Mouse (Mus musculus) layer of hippocampus, adult 9-10 months (tissue): ENCODE data around the gene Hmg20b.

Experiments
- DNase-seq: peaks from one replicate; pipeline ENCODE4 v3.0.0; 2022; ENCODE audit warnings: low spot score

The Hmg20b gene

DNA sequence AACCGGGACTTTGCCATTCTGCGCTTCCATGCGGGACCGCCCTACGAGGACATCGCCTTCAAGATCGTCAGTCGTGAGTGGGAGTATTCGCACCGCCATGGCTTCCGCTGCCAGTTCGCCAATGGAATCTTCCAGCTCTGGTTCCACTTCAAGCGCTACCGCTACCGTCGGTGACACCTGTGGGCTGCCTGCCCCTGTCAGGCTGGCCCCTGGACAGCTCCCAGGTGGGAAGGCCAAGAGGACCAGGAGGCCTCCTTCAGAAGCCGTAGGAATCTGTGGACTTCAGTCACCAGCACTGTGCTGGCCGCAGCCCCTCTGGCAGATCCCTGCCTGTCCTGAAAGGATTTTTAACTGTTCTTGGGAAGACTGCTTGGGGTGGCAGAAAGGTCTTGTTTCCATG is 24.5 kb downstream of the Hmg20b start:
- DNase-seq, result no peak

DNA sequence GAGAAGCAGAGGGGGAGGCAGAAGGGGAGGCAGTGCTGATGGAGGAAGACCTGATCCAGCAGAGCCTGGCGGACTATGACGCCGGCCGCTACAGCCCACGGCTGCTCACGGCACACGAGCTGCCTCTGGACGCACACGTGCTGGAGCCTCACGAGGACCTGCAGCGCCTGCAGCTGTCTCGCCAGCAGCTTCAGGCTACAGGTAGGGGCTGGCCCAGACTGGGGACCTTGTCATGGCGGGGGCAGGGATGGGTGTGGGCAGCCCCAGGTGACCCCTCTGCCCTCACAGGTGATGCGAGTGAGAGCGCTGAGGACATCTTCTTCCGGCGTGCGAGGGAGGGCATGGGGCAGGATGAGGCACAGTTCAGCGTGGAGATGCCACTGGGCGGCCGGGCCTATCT is 25.1 kb downstream of the Hmg20b start:
- DNase-seq, result no peak

DNA sequence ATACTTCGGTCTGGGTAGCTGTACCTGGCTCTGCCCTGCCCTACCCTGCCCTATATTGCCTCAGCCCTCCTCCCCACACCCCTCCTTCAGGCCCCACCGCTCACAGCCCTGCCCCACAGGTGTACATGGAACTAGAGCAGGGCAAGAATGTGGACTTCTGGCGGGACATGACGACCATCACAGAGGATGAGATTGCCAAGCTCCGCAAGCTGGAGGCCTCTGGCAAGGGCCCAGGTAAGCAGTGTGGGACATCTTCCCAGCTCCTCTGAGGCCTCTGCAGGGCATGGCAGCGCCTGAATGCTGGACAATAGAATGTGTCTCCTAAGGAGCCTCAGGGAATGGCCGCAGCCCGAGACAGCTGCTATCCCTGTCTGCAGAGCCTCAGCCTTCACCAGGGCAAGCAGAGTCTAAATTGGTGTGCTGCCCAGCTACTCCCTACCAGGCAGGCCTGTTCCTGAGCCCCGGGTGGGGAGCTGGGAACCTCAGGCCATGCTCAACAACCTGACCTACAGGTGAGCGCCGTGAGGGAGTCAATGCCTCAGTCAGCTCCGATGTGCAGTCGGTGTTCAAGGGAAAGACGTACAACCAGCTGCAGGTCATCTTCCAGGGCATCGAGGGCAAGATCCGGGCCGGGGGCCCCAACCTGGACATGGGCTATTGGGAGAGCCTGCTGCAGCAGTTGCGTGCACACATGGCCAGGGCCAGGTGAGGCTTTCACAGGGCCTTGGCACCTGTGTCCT is 26.3 kb downstream of the Hmg20b start:
- no peak for DNase-seq

DNA sequence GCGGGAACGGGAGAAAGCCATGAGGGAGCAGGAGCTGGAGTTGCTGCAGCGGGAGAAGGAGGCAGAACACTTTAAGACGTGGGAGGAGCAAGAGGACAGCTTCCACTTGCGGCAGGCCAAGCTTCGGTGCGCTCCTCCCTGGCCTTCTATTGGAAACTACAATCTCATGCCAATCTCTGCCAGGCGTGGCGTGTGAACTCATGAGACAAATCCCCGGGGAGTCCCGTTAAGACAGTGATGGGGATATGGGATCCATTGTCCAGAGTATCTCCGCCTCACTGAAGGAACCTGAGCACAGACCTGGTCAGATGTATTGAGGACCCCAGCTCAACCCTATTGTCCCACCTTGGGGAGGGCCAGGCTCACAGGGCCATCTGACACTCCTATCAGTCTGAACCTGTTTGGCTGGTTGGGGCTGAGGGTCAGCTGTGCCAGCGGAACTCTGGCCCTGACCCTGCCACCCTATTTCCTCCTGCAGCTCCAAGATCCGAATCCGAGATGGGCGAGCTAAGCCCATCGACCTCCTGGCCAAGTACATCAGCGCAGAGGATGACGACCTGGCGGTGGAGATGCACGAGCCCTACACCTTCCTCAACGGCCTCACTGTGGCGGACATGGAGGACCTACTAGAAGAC is 27.0 kb downstream of the Hmg20b start:
- no peak for DNase-seq

- DNase-seq, result no peak
These were observed 27.8 kb downstream of the Hmg20b start for GRCm38 (mm10) chr10:81322444-81322843.

DNA sequence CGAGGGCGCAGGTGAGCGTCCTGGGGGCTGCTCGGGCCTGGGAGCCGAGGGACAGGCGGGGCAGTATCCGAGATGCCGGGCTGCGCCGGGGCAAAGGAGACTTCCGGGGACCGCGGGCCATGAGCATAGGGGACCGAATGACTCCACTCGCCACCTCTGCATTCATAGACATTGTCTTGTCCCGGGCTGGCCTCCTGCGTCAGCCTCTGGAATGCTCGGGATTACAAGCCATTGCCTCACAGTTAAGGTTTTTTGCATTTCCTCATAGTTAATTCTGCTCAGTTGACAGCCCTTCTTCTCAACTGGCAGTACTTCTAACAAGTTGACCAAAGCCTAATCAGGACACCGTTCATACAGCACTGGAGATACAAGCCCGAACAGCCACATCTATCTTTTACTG is 28.8 kb downstream of the Hmg20b start:
- no peak for DNase-seq

- peak; percentile 98 for DNase-seq
These were observed 29.5 kb downstream of the Hmg20b start, which contains the start of gene Cactin for GRCm38 (mm10) chr10:81320550-81321347. Cactin (plus strand) TSS chr10:81321103.

DNA sequence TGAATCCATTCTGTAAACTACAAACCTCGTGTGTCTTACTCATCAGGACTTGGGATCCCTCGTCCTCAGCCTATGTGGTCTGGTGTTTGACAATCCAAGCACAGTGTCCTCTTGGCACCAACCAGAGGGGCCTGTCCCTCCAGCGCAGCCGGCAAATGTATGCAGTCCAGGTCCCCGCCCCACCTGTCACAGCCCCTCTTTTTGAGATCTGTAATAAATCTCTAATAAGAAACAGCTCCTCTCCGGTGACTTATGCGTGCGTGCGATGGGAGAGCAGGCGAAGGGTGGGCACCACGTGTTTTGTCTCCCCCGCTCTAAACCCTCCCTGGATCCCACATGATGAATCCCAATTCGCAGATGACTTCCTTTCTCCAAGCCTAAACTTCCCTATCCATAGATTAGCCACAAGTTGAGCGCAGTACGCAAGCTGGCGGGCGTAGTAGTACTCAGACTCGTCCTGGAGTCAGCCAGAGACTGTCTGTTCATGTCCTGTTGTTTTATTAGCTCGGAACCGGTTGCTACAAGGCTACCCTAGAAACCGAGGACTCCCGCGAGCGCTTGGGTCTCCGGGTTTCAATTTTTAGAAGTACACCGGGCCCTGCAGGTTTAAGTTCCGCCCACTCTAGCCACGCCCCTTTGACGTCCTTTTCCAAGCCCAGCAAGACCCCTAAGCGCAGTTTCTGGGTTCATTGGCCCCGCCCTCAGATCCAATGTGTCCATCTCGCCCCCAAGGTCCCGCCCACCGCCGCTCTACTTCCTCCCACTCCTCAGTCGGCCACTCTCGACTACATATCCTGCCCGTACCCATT is 30.3 kb downstream of the Hmg20b start:
- no peak for DNase-seq

GRCm38 (mm10) chr10:81319330-81319699 is 31.0 kb downstream of the Hmg20b start:
- no peak for DNase-seq

GRCm38 (mm10) chr10:81318589-81319329 is 31.5 kb downstream of the Hmg20b start:
- no peak for DNase-seq

- DNase-seq, result no peak
These were observed 33.0 kb downstream of the Hmg20b start for GRCm38 (mm10) chr10:81317273-81317672.

DNA sequence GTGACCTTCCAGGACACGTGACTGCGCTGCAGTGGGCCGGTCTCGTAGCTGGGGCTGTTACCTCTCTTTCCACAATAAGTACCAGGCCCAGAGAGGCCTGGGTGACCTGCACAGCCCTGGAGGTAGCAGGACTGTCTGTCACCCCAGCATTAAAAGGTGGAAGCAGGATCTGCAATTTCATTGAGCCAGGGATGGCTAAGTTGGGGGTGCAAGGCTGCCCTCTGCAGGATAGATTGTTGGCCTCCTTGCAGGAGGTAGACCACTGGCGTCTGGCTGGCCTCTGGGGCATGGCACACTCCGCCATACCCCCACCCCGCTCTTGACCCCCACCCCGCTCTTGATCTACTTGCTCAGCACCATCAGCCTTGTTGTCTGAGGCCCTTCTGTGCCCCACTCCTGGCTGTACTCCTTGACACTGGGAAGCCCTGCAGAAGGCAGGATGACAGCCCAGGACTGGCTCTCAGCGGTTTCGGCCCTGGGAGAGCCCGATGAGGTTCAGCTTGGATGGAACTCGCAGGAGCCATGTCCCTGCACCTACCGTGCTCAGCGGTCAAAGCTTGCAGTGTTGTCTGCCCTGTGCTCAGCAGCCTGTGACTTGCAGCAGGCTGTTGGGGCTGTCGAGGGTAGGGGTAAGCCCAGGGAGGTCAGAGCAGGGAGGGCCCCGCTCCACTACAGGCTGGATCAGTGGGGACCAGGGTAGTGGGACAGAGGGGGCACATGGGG is 33.8 kb downstream of the Hmg20b start:
- no peak for DNase-seq

GRCm38 (mm10) chr10:81315587-81315986 is 34.7 kb downstream of the Hmg20b start:
- DNase-seq, result no peak

DNA sequence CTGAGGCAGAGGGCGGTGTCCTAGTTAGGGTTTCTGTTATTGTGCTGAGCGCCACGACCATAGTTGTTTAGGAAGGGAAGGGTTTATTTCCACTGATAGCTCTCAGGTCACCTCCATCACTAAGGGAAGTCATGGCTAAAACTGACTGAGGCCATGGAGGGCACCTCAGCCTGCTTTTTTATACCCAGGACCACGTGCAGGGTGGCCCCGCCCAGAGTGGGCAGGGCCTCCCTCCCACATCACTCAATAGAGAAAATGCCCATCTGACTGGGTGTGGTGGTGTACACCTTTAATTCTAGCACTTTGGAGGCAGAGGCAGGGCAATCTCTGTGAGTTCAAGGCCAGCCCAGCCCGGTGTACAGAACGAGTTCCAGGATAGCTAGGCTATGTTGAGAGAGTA is 36.1 kb downstream of the Hmg20b start:
- no peak for DNase-seq

- DNase-seq, result no peak
These were observed 36.7 kb downstream of the Hmg20b start for GRCm38 (mm10) chr10:81313581-81313980.

DNA sequence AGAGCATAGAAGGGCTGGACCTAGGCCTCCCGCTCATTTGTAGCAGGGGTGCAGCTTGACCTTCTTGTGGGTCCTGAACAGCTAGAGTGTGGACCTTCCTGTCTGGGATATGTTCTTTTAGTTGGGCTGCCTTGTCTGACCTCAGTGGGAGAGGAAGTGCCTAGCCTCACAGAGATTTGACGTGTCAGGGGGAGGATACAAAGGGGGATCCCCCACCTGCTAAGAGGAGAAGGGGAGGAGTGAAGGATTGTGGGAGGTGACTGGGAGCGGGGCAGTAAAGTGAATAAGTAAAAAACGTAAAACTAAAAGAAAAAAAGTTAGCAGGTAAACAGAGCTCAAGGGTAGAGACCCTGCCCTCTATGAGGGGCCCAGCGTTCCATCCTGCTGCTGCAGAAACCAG is 40.7 kb downstream of the Hmg20b start:
- DNase-seq, result no peak

DNA sequence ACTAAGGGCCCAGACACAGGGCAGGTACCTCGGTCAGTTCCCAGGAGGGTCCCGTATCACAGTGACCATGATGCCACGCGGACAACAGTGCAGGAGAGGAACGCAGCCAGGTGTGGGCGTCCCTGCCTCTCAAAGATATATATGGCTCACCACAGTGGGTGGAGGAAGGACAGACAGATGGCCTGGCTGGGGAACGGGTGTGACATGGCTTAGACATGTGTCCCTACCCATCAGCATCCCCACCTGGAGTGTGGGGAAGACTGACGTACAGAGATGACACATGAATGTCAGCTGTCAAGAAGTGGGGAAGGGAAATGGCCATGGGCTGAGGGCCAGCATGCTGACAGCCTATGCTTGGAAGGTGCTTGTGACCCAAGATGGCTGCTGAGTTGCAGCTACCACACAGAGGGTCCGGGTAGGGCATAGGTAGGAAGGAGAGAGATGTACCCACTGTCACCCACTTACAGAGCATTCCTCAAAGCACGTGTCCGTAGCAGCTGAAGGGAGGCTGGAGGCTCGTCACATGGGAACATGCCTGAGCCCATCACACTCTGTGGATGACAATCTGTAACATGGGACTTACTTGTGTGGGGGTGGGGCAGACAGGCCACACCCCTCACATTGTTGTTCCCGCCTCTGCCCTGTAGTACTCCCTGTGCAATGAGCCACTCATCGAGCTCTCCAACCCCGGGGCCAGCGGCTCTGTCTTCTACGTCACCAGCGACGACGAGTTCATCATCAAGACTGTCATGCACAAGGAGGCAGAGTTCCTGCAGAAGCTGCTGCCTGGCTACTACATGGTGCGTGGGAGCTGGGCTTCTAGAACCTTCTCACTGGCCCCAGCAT is 43.2 kb downstream of the Hmg20b start:
- no peak for DNase-seq

GRCm38 (mm10) chr10:81306173-81306668 is 44.1 kb downstream of the Hmg20b start:
- no peak for DNase-seq

DNA sequence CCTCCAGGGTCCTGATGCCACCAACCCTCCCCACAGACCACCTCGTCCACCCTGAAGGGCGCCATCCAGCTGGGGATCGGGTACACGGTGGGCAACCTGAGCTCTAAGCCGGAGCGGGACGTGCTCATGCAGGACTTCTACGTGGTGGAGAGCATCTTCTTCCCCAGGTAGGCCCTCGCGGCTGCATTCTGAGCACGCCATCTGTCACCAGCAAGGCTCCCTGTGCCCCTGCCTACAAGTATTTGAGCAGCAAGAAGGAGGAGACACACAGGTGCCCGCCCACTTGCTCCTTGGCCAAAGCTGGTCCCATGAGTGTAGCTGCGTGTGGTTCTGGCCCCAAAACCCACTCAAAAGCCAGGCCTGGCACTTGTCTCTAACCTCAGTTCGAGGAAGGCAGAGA is 44.6 kb downstream of the Hmg20b start:
- no peak for DNase-seq
